Mouse (Mus musculus) megakaryocyte, adult 5-6 weeks (primary cell): ENCODE results near the gene Myrf. TPM values are rescaled to one million over a fixed set of nuclear protein-coding genes. Genes with fewer than 3 reads are reported as not detected.

Source experiments
- total RNA-seq, 2 experiments: library from RNA; stranded (forward) in 1 of 2; stranded (reverse) in 1 of 2; fragments of 153-499, 151-499 nt in 1 of 2; fragments of 221-1000, 200-1000 nt in 1 of 2; gene quantifications; 2 replicates each; pipeline versions ENCODE4 v1.2.3 to v1.2.4; 2015 to 2017

Gene Myrf
- total RNA-seq, 2 experiments from 2014 or later, result 0.04 to 0.22 TPM

Other genes starting within 250 kb of the Myrf start
- not detected in 2 replicates for gene Best1, start 239.1 kb downstream of the Myrf start, total RNA-seq (2015)
- not detected in 2 replicates for gene Best1, start 239.1 kb downstream of the Myrf start, total RNA-seq (2017)
- 3.1 and 5.6 TPM in 2 replicates for gene Rab3il1, start 239.1 kb downstream of the Myrf start, total RNA-seq (2015)
- 7.1 and 11.8 TPM in 2 replicates for gene Rab3il1, start 239.1 kb downstream of the Myrf start, total RNA-seq (2017)
- gene Fads3, start 199.2 kb downstream of the Myrf start, total RNA-seq (2015), result 0.76 and 0.91 TPM in 2 replicates
- 1.8 and 1.9 TPM in 2 replicates for gene Fads3, start 199.2 kb downstream of the Myrf start, total RNA-seq (2017)
- 3.0 and 7.6 TPM in 2 replicates for gene Fads2, start 139.0 kb downstream of the Myrf start, total RNA-seq (2015)
- 3.1 and 4.3 TPM in 2 replicates for gene Fads2, start 139.0 kb downstream of the Myrf start, total RNA-seq (2017)
- gene Fads1, start 57.9 kb downstream of the Myrf start, total RNA-seq (2015), result 12.3 and 12.6 TPM in 2 replicates
- 5.3 and 9.6 TPM in 2 replicates for gene Fads1, start 57.9 kb downstream of the Myrf start, total RNA-seq (2017)
- gene Tmem258, start 36.7 kb downstream of the Myrf start, total RNA-seq (2015), result 182 and 197 TPM in 2 replicates
- gene Tmem258, start 36.7 kb downstream of the Myrf start, total RNA-seq (2017), result 163 and 204 TPM in 2 replicates
- 30.7 and 33.9 TPM in 2 replicates for gene Fen1, start 36.6 kb downstream of the Myrf start, total RNA-seq (2015)
- 60.5 and 62.9 TPM in 2 replicates for gene Fen1, start 36.6 kb downstream of the Myrf start, total RNA-seq (2017)
- gene Dagla, start 64.1 kb upstream of the Myrf start, total RNA-seq (2015), result not detected in 2 replicates
- not detected in 2 replicates for gene Dagla, start 64.1 kb upstream of the Myrf start, total RNA-seq (2017)
- gene Syt7, start 148.3 kb upstream of the Myrf start, total RNA-seq (2015), result not detected in 2 replicates
- gene Syt7, start 148.3 kb upstream of the Myrf start, total RNA-seq (2017), result not detected in 2 replicates
- not detected in 2 replicates for gene Lrrc10b, start 216.7 kb upstream of the Myrf start, total RNA-seq (2015)
- not detected in 2 replicates for gene Lrrc10b, start 216.7 kb upstream of the Myrf start, total RNA-seq (2017)
- 0.29 TPM in 1 of 2 replicates, not detected in the other for gene Ppp1r32, start 242.2 kb upstream of the Myrf start, total RNA-seq (2015)
- 0.37 TPM in 1 of 2 replicates, not detected in the other for gene Ppp1r32, start 242.2 kb upstream of the Myrf start, total RNA-seq (2017)